Mouse (Mus musculus) cerebellum, postnatal 4 days (tissue): ENCODE data around the gene Gm21860.
"Not testable (repeated sequence)": the region's sequence is repeated elsewhere in the genome, so short reads cannot be mapped to it uniquely, and the experiment has no call there.

Source experiments
- DNase-seq, 2 experiments: peaks; one replicate each; pipeline ENCODE4 v3.0.0; 2022; ENCODE audit warnings: low spot score in 2 of 2, mixed read lengths in 1 of 2

Gene Gm21860

GRCm38 (mm10) chrY:90754721-90755120 lies at the start of gene Gm21860:
TSS of gene Gm21860 (minus strand) at chrY:90754821.
- DNase-seq: not testable (repeated sequence)

- not testable (repeated sequence) for DNase-seq
These were observed 29.8 kb upstream of the Gm21860 start, which contains the start of gene Gm47283 for GRCm38 (mm10) chrY:90784438-90784837. TSS of gene Gm47283 (plus strand) at chrY:90784738.

- DNase-seq: not testable (repeated sequence)
These were observed 9.4 kb downstream of the Gm21860 start for GRCm38 (mm10) chrY:90745256-90745655.

- peak; percentile 96 to 100 for DNase-seq
These were observed 10.1 kb downstream of the Gm21860 start for GRCm38 (mm10) chrY:90744381-90744981.

GRCm38 (mm10) chrY:90743811-90744220 lies 10.8 kb downstream of the Gm21860 start:
- DNase-seq: peak in 1 of 2 experiments; percentile 45

- peak; percentile 28 to 51 for DNase-seq
These were observed 11.4 kb downstream of the Gm21860 start for GRCm38 (mm10) chrY:90743053-90743810.

GRCm38 (mm10) chrY:90742261-90743052 lies 12.2 kb downstream of the Gm21860 start:
- peak; percentile 21 to 47 for DNase-seq

GRCm38 (mm10) chrY:90741452-90742260 lies 13.0 kb downstream of the Gm21860 start:
- DNase-seq: peak; percentile 60 to 81

- peak; percentile 27 to 64 for DNase-seq
These were observed 13.6 kb downstream of the Gm21860 start for GRCm38 (mm10) chrY:90741006-90741405.

GRCm38 (mm10) chrY:90740013-90740561 lies 14.5 kb downstream of the Gm21860 start:
- DNase-seq: peak; percentile 17 to 67

- DNase-seq: peak; percentile 48 to 75
These were observed 15.0 kb downstream of the Gm21860 start for GRCm38 (mm10) chrY:90739531-90740012.

GRCm38 (mm10) chrY:90738841-90739530 lies 15.6 kb downstream of the Gm21860 start:
- peak; percentile 46 to 68 for DNase-seq

GRCm38 (mm10) chrY:90738431-90738680 lies 16.3 kb downstream of the Gm21860 start:
- DNase-seq: no peak

GRCm38 (mm10) chrY:90737606-90738430 lies 16.8 kb downstream of the Gm21860 start:
- no peak for DNase-seq

- DNase-seq: not testable (repeated sequence)
These were observed 18.2 kb downstream of the Gm21860 start for GRCm38 (mm10) chrY:90736217-90737000.

- DNase-seq: not testable (repeated sequence)
These were observed 19.3 kb downstream of the Gm21860 start for GRCm38 (mm10) chrY:90735181-90735895.

GRCm38 (mm10) chrY:90734334-90734696 lies 20.3 kb downstream of the Gm21860 start:
- peak; percentile 17 to 71 for DNase-seq
